Mouse (Mus musculus): ENCODE measurements around the gene Phlpp1. TPM values are rescaled to one million over a fixed set of nuclear protein-coding genes. Genes with fewer than 3 reads are reported as not detected.

Gene Phlpp1
- total and polyA plus RNA-seq, 3 experiments, result 14.8 to 38.4 (median 20.9) TPM

- H3K27ac ChIP-seq (ENCODE audit: insufficient read depth, low read depth), result no peak overlapping the region
- peaks cover 41% of the 10 kb centered on the region for H3K79me2 ChIP-seq (replicated peaks; ENCODE audit: control insufficient read depth, extremely low read depth, insufficient read depth, poor library complexity, severe bottlenecking)
- in situ Hi-C loops (cut with MboI; ENCODE audit: low pct_ligation_motif_present, low pct_unique_long_range_greater_than_20kb, low sequenced_read_pairs) (no loop called here), dilution Hi-C loops (cut with MboI; ENCODE audit: extremely low pct_ligation_motif_present, extremely low pct_unique_long_range_greater_than_20kb, low sequenced_read_pairs) (no loop called here)
- H3K4me3 ChIP-seq (replicated peaks in 1 of 3; ENCODE audit: low read depth in 2 of 3, low read length in 2 of 3, poor library complexity in 1 of 3), result no peak overlapping the region
- H3K27me3 ChIP-seq (replicated peaks), result no peaks in the 10 kb centered on the region
- H3K36me3 ChIP-seq (replicated peaks in 1 of 2; ENCODE audit: control insufficient read depth in 1 of 2, insufficient read depth in 1 of 2, low read length in 1 of 2), result peaks cover 6 to 50% of the 10 kb centered on the region in 2 experiments
- no peaks in the 10 kb centered on the region for H3K9me3 ChIP-seq (replicated peaks; ENCODE audit: low read length)
- H3K4me1 ChIP-seq (ENCODE audit: control insufficient read depth in 1 of 2, insufficient read depth in 2 of 2), result peaks cover 2 to 75% of the 10 kb centered on the region in 2 experiments; a peak in 3 of 4 replicates
- no peak overlapping the region for H3K9ac ChIP-seq (ENCODE audit: insufficient read depth, low read depth)
- DNase-seq (ENCODE audit: extremely low read depth), result no peak
- TF ChIP-seq MAFK (IDR thresholded peaks at IDR 0.05; ENCODE audit: insufficient replicate concordance, low read length) (no peak), NELFE (IDR thresholded peaks at IDR 0.05; ENCODE audit: low read depth, low read length) (no peak), BHLHE40 (IDR thresholded peaks at IDR 0.05; ENCODE audit: low read depth, low read length) (no peak), PAX5 (IDR thresholded peaks at IDR 0.05; ENCODE audit: low read length) (no peak), CTCF (conservative IDR thresholded peaks at IDR 0.05 in 1 of 2, IDR thresholded peaks at IDR 0.05 in 1 of 2; ENCODE audit: low read depth in 2 of 2, low read length in 2 of 2) (no peak), ZNF384 (IDR thresholded peaks at IDR 0.05; ENCODE audit: low read depth, low read length) (no peak), E2F4 (IDR thresholded peaks at IDR 0.05; ENCODE audit: insufficient replicate concordance, low read depth, low read length) (no peak), JUN (IDR thresholded peaks at IDR 0.05; ENCODE audit: insufficient read depth, low read depth, low read length) (no peak)
- no peak overlapping the region for H3K4me2 ChIP-seq (ENCODE audit: insufficient read depth, low read depth, poor library complexity, severe bottlenecking)
These were observed 13.9 kb downstream of the Phlpp1 start for GRCm38 (mm10) chr1:106185461-106185924.

- in situ Hi-C loops (cut with MboI; ENCODE audit: low pct_ligation_motif_present, low pct_unique_long_range_greater_than_20kb, low sequenced_read_pairs) (no loop called here), dilution Hi-C loops (cut with MboI; ENCODE audit: extremely low pct_ligation_motif_present, extremely low pct_unique_long_range_greater_than_20kb, low sequenced_read_pairs) (no loop called here)
- Histone ChIP-seq H3K79me2 (replicated peaks; ENCODE audit: control insufficient read depth, extremely low read depth, insufficient read depth, poor library complexity, severe bottlenecking) (peaks cover 37% of the 10 kb centered on the region), H3K27ac (ENCODE audit: insufficient read depth, low read depth) (no peak overlapping the region), H3K27me3 (replicated peaks) (no peaks in the 10 kb centered on the region), H3K9ac (ENCODE audit: insufficient read depth, low read depth) (no peak overlapping the region), H3K9me3 (replicated peaks; ENCODE audit: low read length) (no peaks in the 10 kb centered on the region), H3K4me2 (ENCODE audit: insufficient read depth, low read depth, poor library complexity, severe bottlenecking) (no peak overlapping the region), H3K4me3 (replicated peaks in 1 of 3; ENCODE audit: low read depth in 2 of 3, low read length in 2 of 3, poor library complexity in 1 of 3) (no peak overlapping the region), H3K4me1 (ENCODE audit: control insufficient read depth in 1 of 2, insufficient read depth in 2 of 2) (peaks cover 2 to 76% of the 10 kb centered on the region in 2 experiments; a peak in 3 of 4 replicates), H3K36me3 (replicated peaks in 1 of 2; ENCODE audit: control insufficient read depth in 1 of 2, insufficient read depth in 1 of 2, low read length in 1 of 2) (peaks cover 6 to 56% of the 10 kb centered on the region in 2 experiments)
- no peak for TF ChIP-seq CHD1 (IDR thresholded peaks at IDR 0.05; ENCODE audit: low read depth, low read length)
- no peak for TF ChIP-seq MXI1 (IDR thresholded peaks at IDR 0.05; ENCODE audit: low read depth, low read length)
- no peak for TF ChIP-seq ZMIZ1 (IDR thresholded peaks at IDR 0.05; ENCODE audit: low read depth, low read length)
- no peak for TF ChIP-seq UBTF (IDR thresholded peaks at IDR 0.05; ENCODE audit: low read depth, low read length)
- no peak for DNase-seq (ENCODE audit: extremely low read depth)
These were observed 14.5 kb downstream of the Phlpp1 start for GRCm38 (mm10) chr1:106186062-106186461.

GRCm38 (mm10) chr1:106187480-106187879, 15.9 kb downstream of the Phlpp1 start:
- no peak overlapping the region for H3K4me3 ChIP-seq (replicated peaks in 1 of 3; ENCODE audit: low read depth in 2 of 3, low read length in 2 of 3, poor library complexity in 1 of 3)
- no peak for DNase-seq (ENCODE audit: extremely low read depth)
- no peak overlapping the region for H3K9ac ChIP-seq (ENCODE audit: insufficient read depth, low read depth)
- in situ Hi-C loops (cut with MboI; ENCODE audit: low pct_ligation_motif_present, low pct_unique_long_range_greater_than_20kb, low sequenced_read_pairs) (no loop called here), dilution Hi-C loops (cut with MboI; ENCODE audit: extremely low pct_ligation_motif_present, extremely low pct_unique_long_range_greater_than_20kb, low sequenced_read_pairs) (no loop called here)
- peaks cover 2 to 77% of the 10 kb centered on the region in 2 experiments; a peak in 3 of 4 replicates for H3K4me1 ChIP-seq (ENCODE audit: control insufficient read depth in 1 of 2, insufficient read depth in 2 of 2)
- H3K27ac ChIP-seq (ENCODE audit: insufficient read depth, low read depth), result no peak overlapping the region
- H3K4me2 ChIP-seq (ENCODE audit: insufficient read depth, low read depth, poor library complexity, severe bottlenecking), result no peak overlapping the region
- H3K27me3 ChIP-seq (replicated peaks), result no peaks in the 10 kb centered on the region
- H3K36me3 ChIP-seq (replicated peaks in 1 of 2; ENCODE audit: control insufficient read depth in 1 of 2, insufficient read depth in 1 of 2, low read length in 1 of 2), result peaks cover 6 to 59% of the 10 kb centered on the region in 2 experiments
- H3K79me2 ChIP-seq (replicated peaks; ENCODE audit: control insufficient read depth, extremely low read depth, insufficient read depth, poor library complexity, severe bottlenecking), result peaks cover 29% of the 10 kb centered on the region
- TF ChIP-seq ETS1 (conservative IDR thresholded peaks at IDR 0.05; ENCODE audit: low read depth, low read length), result peak; percentile 22; the same call in 1 of the 2 replicates
- no peak for TF ChIP-seq NELFE (IDR thresholded peaks at IDR 0.05; ENCODE audit: low read depth, low read length)
- H3K9me3 ChIP-seq (replicated peaks; ENCODE audit: low read length), result no peaks in the 10 kb centered on the region

Measured in CH12.LX (cell line).